Mouse (Mus musculus) testis, adult 2 months (tissue): ENCODE measurements at regions not wholly inside any gene's neighbourhood (a gene's known extent, or its start where the extent isn't known, plus 50 kb on each side); places are given as distances from the start of the nearest gene placed in this dataset.

Experiments
- CTCF ChIP-seq: fragments of 200-500 bp; IDR thresholded peaks from 2 replicates; pipeline ENCODE4 v1.5.1; 2012; ENCODE audit warnings: low read depth, mild to moderate bottlenecking, inconsistent platforms, low read length, moderate library complexity; ENCODE audit not compliant: control insufficient read depth, insufficient read depth, insufficient replicate concordance
- POLR2A ChIP-seq: fragments of 200-500 bp; IDR thresholded peaks from 2 replicates; pipeline ENCODE4 v1.6.1; 2012; ENCODE audit warnings: low read depth, mild to moderate bottlenecking, inconsistent platforms, low read length, moderate library complexity; ENCODE audit not compliant: control insufficient read depth

- TF ChIP-seq CTCF, result no peak
- no peak for TF ChIP-seq POLR2A
These were observed 155.0 kb downstream of the Cxcl12 start for GRCm38 (mm10) chr6:117323301-117323700.
